ENCODE assay signal across 8 mouse cellular contexts in genomic region chrX:19165891-19166644, GRCm38 (mm10).
DNase-seq lines count a peak whose midpoint lies in the region; ATAC-seq and TF ChIP-seq lines count a peak whose summit lies in the region.
"Had no signal": no experiment of that assay in that cellular context is flagged by ENCODE, and none has a peak within 500 bp of the region (broad histone marks: within the 10 kb centered on the region; RNA-seq: fewer than 3 reads in every experiment).

No protein-coding gene starts in this region.

- no peak for DNase-seq in kidney, postnatal 0 days (ENCODE audit: low spot score)
- DNase-seq in kidney, postnatal 36 days, result no peak
- DNase-seq in MEL (ENCODE audit: low read depth, low spot score), result no peak
- no peak for DNase-seq in cerebellum, adult 8-10 months

- H3ac ChIP-seq in C2C12 (ENCODE audit: control insufficient read depth, insufficient read length, low read depth), result peak overlapping the region; percentile 44

- ATAC-seq in kidney, postnatal 0 days (replicated peaks; ENCODE audit: low FRiP score, low read depth), result no peak
- ATAC-seq in inflammation-experienced regulatory T-cells, adult 6 months, result peak; percentile 33
- ATAC-seq in erythroid progenitor cell, adult 5-6 weeks (replicated peaks; ENCODE audit: low FRiP score, poor library complexity, severe bottlenecking), result no peak

- peaks cover 65% of the 10 kb centered on the region for H3K79me3 ChIP-seq in C2C12 (ENCODE audit: low read depth)

- WGBS in kidney, postnatal 0 days, result 51% methylated on average over 5 of the region's 5 CpGs

- TF ChIP-seq POLR2A in MEL (IDR thresholded peaks at IDR 0.05; ENCODE audit: control insufficient read depth in 1 of 2, insufficient read depth in 1 of 2, low read depth in 1 of 2, low read length in 2 of 2, poor library complexity in 1 of 2), result no peak

- peak overlapping the region; percentile 73; the same call in 1 of the 2 replicates for H3K27ac ChIP-seq in kidney, postnatal 0 days
- H3K27ac ChIP-seq in MEL (ENCODE audit: control insufficient read depth, low read depth, low read length), result no peak overlapping the region
- H3K27ac ChIP-seq: neural tube, embryonic 12.5 days had no signal

- H3K4me2 ChIP-seq in kidney, postnatal 0 days (ENCODE audit: low read length), result peak overlapping the region; percentile 41; the same call in 1 of the 2 replicates

- TF ChIP-seq EP300 in MEL (IDR thresholded peaks at IDR 0.05; ENCODE audit: low read depth in 1 of 2, low read length in 2 of 2), result no peak

- H3K79me2 ChIP-seq in C2C12 (ENCODE audit: control insufficient read depth, insufficient read depth) (peaks cover 82% of the 10 kb centered on the region), MEL (ENCODE audit: control insufficient read depth, insufficient read depth, low read length, poor library complexity) (no peaks in the 10 kb centered on the region)

- no peaks in the 10 kb centered on the region for H3K36me3 ChIP-seq in kidney, postnatal 0 days (ENCODE audit: insufficient read depth, low read length)
- H3K36me3 ChIP-seq in C2C12 (ENCODE audit: control insufficient read depth, insufficient read depth), result peaks cover 49% of the 10 kb centered on the region
- peaks cover 0 to 34% of the 10 kb centered on the region in 2 experiments; a peak in 3 of 4 replicates for H3K36me3 ChIP-seq in MEL (ENCODE audit: control insufficient read depth in 1 of 2, insufficient read depth in 2 of 2, low read length in 2 of 2)
- H3K36me3 ChIP-seq: neural tube, embryonic 12.5 days had no signal

- no peaks in the 10 kb centered on the region for H3K9me3 ChIP-seq in kidney, postnatal 0 days (replicated peaks; ENCODE audit: low read length)
- no peaks in the 10 kb centered on the region for H3K9me3 ChIP-seq in MEL (replicated peaks; ENCODE audit: insufficient read depth, low read length)
- H3K9me3 ChIP-seq: neural tube, embryonic 12.5 days had no signal

- no peaks in the 10 kb centered on the region for H3K27me3 ChIP-seq in kidney, postnatal 0 days (ENCODE audit: insufficient read depth, low read length)
- H3K27me3 ChIP-seq in C2C12 (ENCODE audit: control insufficient read depth, insufficient read depth, insufficient read length), result no peaks in the 10 kb centered on the region
- no peaks in the 10 kb centered on the region for H3K27me3 ChIP-seq in MEL (ENCODE audit: control insufficient read depth in 1 of 2, insufficient read depth in 2 of 2, low read length in 2 of 2)
- H3K27me3 ChIP-seq: neural tube, embryonic 12.5 days had no signal

- H3K9ac ChIP-seq in kidney, postnatal 0 days (ENCODE audit: low read depth, low read length), result peak overlapping the region; percentile 35; the same call in 1 of the 2 replicates
- no peak overlapping the region for H3K9ac ChIP-seq in MEL (ENCODE audit: control insufficient read depth, low read depth, low read length, poor library complexity, severe bottlenecking)
- H3K9ac ChIP-seq: neural tube, embryonic 12.5 days had no signal

- TF ChIP-seq CTCF in kidney, postnatal 0 days (IDR thresholded peaks at IDR 0.05; ENCODE audit: low read depth), result no peak
- TF ChIP-seq CTCF in C2C12 (IDR thresholded peaks at IDR 0.05; ENCODE audit: control insufficient read depth, insufficient read depth, insufficient read length), result no peak
- no peak for TF ChIP-seq CTCF in MEL (IDR thresholded peaks at IDR 0.05 in 2 of 3, conservative IDR thresholded peaks at IDR 0.05 in 1 of 3; ENCODE audit: control insufficient read depth in 1 of 3, insufficient read depth in 1 of 3, low read depth in 2 of 3, low read length in 3 of 3, poor library complexity in 1 of 3, severe bottlenecking in 1 of 3)

- H3K4me3 ChIP-seq in kidney, postnatal 0 days (replicated peaks; ENCODE audit: low read depth, low read length), result peak overlapping the region; percentile 23
- H3K4me3 ChIP-seq in C2C12 (ENCODE audit: insufficient read depth, poor library complexity, severe bottlenecking) (peak overlapping the region; percentile 57), MEL (ENCODE audit: control insufficient read depth in 1 of 2, insufficient read depth in 1 of 2, low read depth in 2 of 2, low read length in 2 of 2) (no peak overlapping the region)
- H3K4me3 ChIP-seq: neural tube, embryonic 12.5 days had no signal

- H3K4me1 ChIP-seq in kidney, postnatal 0 days (replicated peaks; ENCODE audit: insufficient read depth, low read length), result no peaks in the 10 kb centered on the region
- peaks cover 6 to 12% of the 10 kb centered on the region in 2 experiments for H3K4me1 ChIP-seq in MEL (ENCODE audit: control insufficient read depth in 1 of 2, insufficient read depth in 2 of 2, low read length in 2 of 2)
- H3K4me1 ChIP-seq: neural tube, embryonic 12.5 days had no signal

- no peak for TF ChIP-seq RAD21 in MEL (IDR thresholded peaks at IDR 0.05; ENCODE audit: low read depth, low read length)

TF ChIP-seq in C2C12, 6 proteins besides CTCF, POLR2A, EP300 and RAD21:
- TF ChIP-seq MYOD1 (IDR thresholded peaks at IDR 0.05; ENCODE audit: control insufficient read depth, insufficient read length, low read depth), result no peak
- TF ChIP-seq CEBPB (IDR thresholded peaks at IDR 0.05; ENCODE audit: low read depth), result no peak
- no peak for TF ChIP-seq MYOG (IDR thresholded peaks at IDR 0.05; ENCODE audit: control insufficient read depth, extremely low read depth, insufficient read length)
- no peak for TF ChIP-seq FOSL1 (IDR thresholded peaks at IDR 0.05; ENCODE audit: insufficient read depth, low read length, poor library complexity, severe bottlenecking)
- TF ChIP-seq USF1 (IDR thresholded peaks at IDR 0.05; ENCODE audit: low read depth), result no peak
- no peak for TF ChIP-seq MAX (IDR thresholded peaks at IDR 0.05)

TF ChIP-seq in MEL, 35 proteins besides CTCF, POLR2A, EP300 and RAD21:
- TF ChIP-seq CHD1 (IDR thresholded peaks at IDR 0.05; ENCODE audit: low read depth, low read length) (no peak), GATA1 (IDR thresholded peaks at IDR 0.05; ENCODE audit: low read depth, low read length) (peak; percentile 34; the same call in 1 of the 2 replicates)
TF ChIP-seq in MEL: peak in this region for 1.

Comparison
In these comparisons a context has a peak if more than half of its experiments do, and no peak if none do; other contexts are left out.
1. H3K4me3 ChIP-seq: peak in kidney, postnatal 0 days (single experiment) and C2C12 (single experiment); none in MEL (0 of 2).